Mouse (Mus musculus) CH12.LX (cell line): Measurements from ENCODE around the gene Tspan3.

Experiments
- CTCF ChIP-seq, 2 experiments: IDR thresholded peaks in 1 of 2; conservative IDR thresholded peaks in 1 of 2; 2 replicates each; pipeline ENCODE4 v1.5.1; 2011 to 2012; ENCODE audit warnings: low read depth in 2 of 2, low read length in 2 of 2, improper control_type of control experiment in 1 of 2, inconsistent platforms in 1 of 2, mild to moderate bottlenecking in 1 of 2, moderate library complexity in 1 of 2
- ELF1 ChIP-seq: IDR thresholded peaks from 2 replicates; pipeline ENCODE4 v1.6.1; 2014; ENCODE audit warnings: low read depth, mild to moderate bottlenecking, inconsistent platforms, low read length, improper control_type of control experiment
- POLR2A ChIP-seq: IDR thresholded peaks from 2 replicates; pipeline ENCODE4 v1.6.1; 2011; ENCODE audit warnings: low read depth, mild to moderate bottlenecking, improper control_type of control experiment, low read length
- POLR2AphosphoS2 ChIP-seq: IDR thresholded peaks from 2 replicates; pipeline ENCODE4 v1.6.1; 2011; ENCODE audit warnings: low read depth, low read length, improper control_type of control experiment
- USF1 ChIP-seq: IDR thresholded peaks from 2 replicates; pipeline ENCODE4 v1.6.1; 2014; ENCODE audit warnings: low read depth, mild to moderate bottlenecking, inconsistent platforms, low read length, improper control_type of control experiment

DNA sequence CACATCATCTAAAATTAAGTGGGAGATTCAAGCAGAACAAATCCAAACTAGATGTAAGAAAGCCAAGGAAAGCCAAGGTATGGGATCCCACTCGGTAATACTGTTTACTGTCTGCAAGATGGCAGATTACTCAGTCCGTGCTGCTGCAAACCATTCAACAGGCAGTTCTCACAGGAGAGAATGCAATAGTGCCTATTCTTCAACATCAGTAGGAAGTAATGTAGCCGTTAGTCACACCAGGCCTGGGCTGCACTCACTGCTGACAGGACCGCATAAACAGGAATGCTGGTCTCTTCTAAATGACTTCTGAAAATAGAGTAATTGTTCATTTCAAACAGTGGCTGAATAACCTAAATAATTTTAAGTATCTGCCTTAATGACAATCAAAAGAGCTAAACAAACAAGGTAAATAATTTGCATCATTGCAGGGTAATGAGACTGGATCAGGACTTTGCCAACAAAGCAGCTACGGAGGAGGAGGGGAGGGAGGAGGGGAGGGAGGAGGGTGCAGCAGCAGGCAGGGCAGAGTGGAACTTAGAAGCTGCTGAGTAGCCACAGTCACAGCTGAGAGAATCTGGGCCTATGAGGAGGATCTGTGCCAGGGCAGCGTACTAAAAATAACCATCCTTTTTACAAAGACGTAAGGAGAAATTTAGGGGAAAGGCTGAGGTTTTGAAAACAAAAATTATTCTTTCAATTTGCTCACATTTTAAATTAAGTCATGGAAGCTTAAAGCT lies 13.4 kb downstream of the Tspan3 start:
- TF ChIP-seq CTCF (conservative IDR thresholded peaks at IDR 0.05 in 1 of 2, IDR thresholded peaks at IDR 0.05 in 1 of 2; ENCODE audit: low read depth in 2 of 2, low read length in 2 of 2) (no peak), POLR2AphosphoS2 (no peak), POLR2A (no peak), ELF1 (no peak), USF1 (no peak)
